Mouse (Mus musculus) ES-E14 (cell line): ENCODE measurements around the gene Rag2.

Experiments
- CHD2 ChIP-seq: IDR thresholded peaks from 2 replicates; pipeline ENCODE4 v1.6.1; 2014; ENCODE audit warnings: mild to moderate bottlenecking, low read depth, low read length, inconsistent platforms
- MAFK ChIP-seq: IDR thresholded peaks from 2 replicates; pipeline ENCODE4 v1.6.1; 2014; ENCODE audit warnings: mild to moderate bottlenecking, low read depth, low read length, inconsistent platforms; ENCODE audit not compliant: insufficient read depth
- ZC3H11A ChIP-seq: IDR thresholded peaks from 2 replicates; pipeline ENCODE4 v1.6.1; 2012; ENCODE audit warnings: low read depth, mild to moderate bottlenecking, inconsistent platforms, low read length, borderline replicate concordance

GRCm38 (mm10) chr2:101581418-101581817 is 43.1 kb upstream of the Rag2 start:
- TF ChIP-seq CHD2 (no peak), MAFK (no peak), ZC3H11A (no peak)
